Mouse (Mus musculus): ENCODE data around the gene Stbd1. TPM values are rescaled to one million over a fixed set of nuclear protein-coding genes. Genes with fewer than 3 reads are reported as not detected.

Stbd1 gene
- polyA plus RNA-seq (2012; rRNA removed) = 5.0 and 6.1 TPM in 2 replicates

DNA sequence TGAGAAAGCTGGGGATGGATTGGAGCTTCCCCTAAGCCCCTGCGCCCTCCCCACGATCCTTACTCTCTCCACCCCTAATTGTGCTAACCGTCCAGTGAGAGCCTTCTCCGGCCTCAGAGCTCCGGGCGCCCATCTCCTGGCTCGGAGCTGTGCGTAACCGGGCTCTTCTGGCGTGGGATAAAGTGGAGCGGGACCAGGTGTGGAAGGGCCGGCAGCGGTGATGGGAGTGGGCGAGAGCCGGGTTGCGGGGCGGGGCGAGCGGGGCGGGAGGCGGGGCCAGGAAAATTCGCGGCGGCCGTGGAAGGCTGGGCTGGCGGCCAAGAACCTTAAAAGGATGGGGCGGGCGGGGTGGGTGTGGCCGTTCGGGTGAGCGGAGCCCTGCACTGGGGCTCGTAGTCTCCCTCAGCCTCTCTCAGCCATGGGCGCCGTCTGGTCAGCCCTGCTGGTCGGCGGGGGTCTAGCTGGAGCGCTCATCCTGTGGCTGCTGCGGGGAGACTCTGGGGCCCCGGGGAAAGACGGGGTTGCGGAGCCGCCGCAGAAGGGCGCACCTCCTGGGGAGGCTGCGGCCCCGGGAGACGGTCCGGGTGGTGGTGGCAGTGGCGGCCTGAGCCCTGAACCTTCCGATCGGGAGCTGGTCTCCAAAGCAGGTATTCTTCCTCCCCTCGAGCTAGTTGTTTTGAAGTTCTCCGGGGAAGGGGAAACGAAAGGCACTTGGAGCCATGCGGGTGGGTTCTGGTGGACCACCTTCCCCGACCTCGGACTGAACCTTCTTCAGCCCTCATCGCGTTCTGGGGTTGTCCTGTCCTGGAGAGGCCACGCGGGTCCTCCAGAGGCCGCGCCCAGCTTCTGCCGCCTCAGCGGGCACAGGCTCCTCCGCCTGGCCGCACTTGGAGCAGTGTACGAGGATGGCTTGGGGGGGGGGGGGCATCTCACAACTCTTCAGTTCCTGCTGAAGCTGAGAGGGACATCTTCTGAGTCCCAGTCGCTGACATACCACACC, at the start of gene Stbd1:
Stbd1 (plus strand) TSS at position 351 of the 1,000 bp plus-strand sequence.

GRCm38 (mm10) chr5:92554891-92555511, 47.8 kb upstream of the Stbd1 start, which contains the start of gene Fam47e:
Fam47e (plus strand) TSS chr5:92555069.

Other genes with a start within 250 kb of the Stbd1 start
- 46.9 and 62.7 TPM in 2 replicates for gene Nup54, start 167.8 kb upstream of the Stbd1 start, polyA plus RNA-seq (2012; rRNA removed)
- gene Scarb2, start 96.2 kb upstream of the Stbd1 start, polyA plus RNA-seq (2012; rRNA removed) = 29.1 and 30.3 TPM in 2 replicates
- gene Fam47e, start 48.0 kb upstream of the Stbd1 start, polyA plus RNA-seq (2012; rRNA removed) = 0.05 TPM in 1 of 2 replicates, not detected in the other
- gene Ccdc158, start 72.2 kb downstream of the Stbd1 start, polyA plus RNA-seq (2012; rRNA removed) = 1.2 and 1.6 TPM in 2 replicates
- 11.6 and 14.4 TPM in 2 replicates for gene Shroom3, start 80.4 kb downstream of the Stbd1 start, polyA plus RNA-seq (2012; rRNA removed)

All from central nervous system, embryonic 11.5 days (tissue).